Mouse (Mus musculus) lung, postnatal 0 days (tissue): ENCODE results near the gene Kxd1.

Experiments used
- CTCF ChIP-seq: IDR thresholded peaks from 2 replicates; pipeline ENCODE4 v1.5.1; 2016; ENCODE audit warnings: antibody characterized with exemption, mild to moderate bottlenecking
- EP300 ChIP-seq: IDR thresholded peaks from 2 replicates; pipeline ENCODE4 v1.6.1; 2016; ENCODE audit warnings: antibody characterized with exemption, mild to moderate bottlenecking, control low read depth

- TF ChIP-seq CTCF (no peak), EP300 (no peak)
These were observed 64.5 kb downstream of the Kxd1 start for GRCm38 (mm10) chr8:70463306-70463705.
